Mouse (Mus musculus): ENCODE results near the gene Birc5. TPM values are rescaled to one million over a fixed set of nuclear protein-coding genes. Genes with fewer than 3 reads are reported as not detected.

Gene Birc5
- polyA plus RNA-seq, 1 experiment from 2014 or later = 296 TPM

Other genes starting within 250 kb of the Birc5 start
- gene Tnrc6c, start 195.0 kb upstream of the Birc5 start, polyA plus RNA-seq (2014; fragmentation: Nextera tagmentation; extraction: Ambion mirVana) = 17.0 and 20.6 TPM in 2 replicates
- 0.86 and 0.93 TPM in 2 replicates for gene Tmc8, start 67.2 kb upstream of the Birc5 start, polyA plus RNA-seq (2014; fragmentation: Nextera tagmentation; extraction: Ambion mirVana)
- 8.1 and 9.5 TPM in 2 replicates for gene Tmc6, start 67.1 kb upstream of the Birc5 start, polyA plus RNA-seq (2014; fragmentation: Nextera tagmentation; extraction: Ambion mirVana)
- 1.5 TPM in 1 of 2 replicates, not detected in the other for gene 6030468B19Rik, start 51.6 kb upstream of the Birc5 start, polyA plus RNA-seq (2014; fragmentation: Nextera tagmentation; extraction: Ambion mirVana)
- 0.83 and 1.2 TPM in 2 replicates for gene Gm20708, start 39.6 kb upstream of the Birc5 start, polyA plus RNA-seq (2014; fragmentation: Nextera tagmentation; extraction: Ambion mirVana)
- 28.0 and 33.7 TPM in 2 replicates for gene Syngr2, start 39.6 kb upstream of the Birc5 start, polyA plus RNA-seq (2014; fragmentation: Nextera tagmentation; extraction: Ambion mirVana)
- gene Afmid, start 23.3 kb upstream of the Birc5 start, polyA plus RNA-seq (2014; fragmentation: Nextera tagmentation; extraction: Ambion mirVana) = 3.4 and 3.5 TPM in 2 replicates
- 73.3 and 84.3 TPM in 2 replicates for gene Tk1, start 23.2 kb upstream of the Birc5 start, polyA plus RNA-seq (2014; fragmentation: Nextera tagmentation; extraction: Ambion mirVana)
- gene Tmem235, start 11.5 kb downstream of the Birc5 start, polyA plus RNA-seq (2014; fragmentation: Nextera tagmentation; extraction: Ambion mirVana) = not detected in 2 replicates
- gene Tha1, start 24.2 kb downstream of the Birc5 start, polyA plus RNA-seq (2014; fragmentation: Nextera tagmentation; extraction: Ambion mirVana) = 1.4 and 1.7 TPM in 2 replicates
- gene Socs3, start 120.8 kb downstream of the Birc5 start, polyA plus RNA-seq (2014; fragmentation: Nextera tagmentation; extraction: Ambion mirVana) = 3.4 and 5.6 TPM in 2 replicates
- gene Pgs1, start 137.0 kb downstream of the Birc5 start, polyA plus RNA-seq (2014; fragmentation: Nextera tagmentation; extraction: Ambion mirVana) = 38.6 and 39.1 TPM in 2 replicates